Mouse (Mus musculus): Measurements from ENCODE around the gene Adat1. TPM values are rescaled to one million over a fixed set of nuclear protein-coding genes. Genes with fewer than 3 reads are reported as not detected.

The Adat1 gene
- polyA plus RNA-seq, 1 experiment from 2014 or later: 10.0 TPM

DNA sequence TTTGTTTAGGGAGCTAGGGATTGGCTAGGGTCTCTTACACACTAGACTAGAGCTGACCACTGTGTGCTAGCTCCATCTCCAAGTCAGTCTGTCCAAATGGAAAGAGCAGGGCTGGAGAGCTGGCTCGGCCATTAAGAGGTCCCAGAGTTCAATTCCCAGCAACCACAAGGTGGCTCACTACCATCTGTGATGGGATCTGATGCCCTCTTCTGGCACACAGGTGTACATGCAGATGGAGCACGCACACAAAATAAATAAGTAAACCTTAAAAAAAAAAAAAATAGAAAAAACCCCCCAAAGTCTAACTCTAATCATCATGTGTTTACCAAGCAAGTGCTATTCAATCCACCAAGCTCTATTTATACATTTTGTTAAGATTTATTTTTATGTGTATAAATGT is 72.4 kb downstream of the Adat1 start:
- Histone ChIP-seq H3K27ac (ENCODE audit: low read length) (no peak overlapping the region), H3K9ac (replicated peaks; ENCODE audit: low read depth, low read length) (no peak overlapping the region), H3K4me3 (replicated peaks; ENCODE audit: low read length) (no peak overlapping the region), H3K36me3 (ENCODE audit: control insufficient read depth, insufficient read depth) (no peaks in the 10 kb centered on the region), H3K4me2 (ENCODE audit: low read length) (no peak overlapping the region), H3K27me3 (replicated peaks; ENCODE audit: control insufficient read depth, insufficient read depth, low read length) (no peaks in the 10 kb centered on the region), H3K9me3 (ENCODE audit: control insufficient read depth, low read length) (no peaks in the 10 kb centered on the region), H3K4me1 (replicated peaks; ENCODE audit: control insufficient read depth, insufficient read depth, low read length) (no peaks in the 10 kb centered on the region)
- 96% methylated on average over 2 of the region's 2 CpGs for WGBS
- no peak for ATAC-seq

Other genes starting within 250 kb of the Adat1 start
- gene Bcar1, start 248.5 kb downstream of the Adat1 start, polyA plus RNA-seq (2015; fragmentation: Nextera tagmentation; extraction: Ambion mirVana): 45.9 and 52.5 TPM in 2 replicates
- 175 and 190 TPM in 2 replicates for gene Cfdp1, start 138.0 kb downstream of the Adat1 start, polyA plus RNA-seq (2015; fragmentation: Nextera tagmentation; extraction: Ambion mirVana)
- 3.6 and 3.8 TPM in 2 replicates for gene Tmem170, start 115.6 kb downstream of the Adat1 start, polyA plus RNA-seq (2015; fragmentation: Nextera tagmentation; extraction: Ambion mirVana)
- 2.3 and 2.6 TPM in 2 replicates for gene Chst5, start 81.9 kb downstream of the Adat1 start, polyA plus RNA-seq (2015; fragmentation: Nextera tagmentation; extraction: Ambion mirVana)
- gene Tmem231, start 58.4 kb downstream of the Adat1 start, polyA plus RNA-seq (2015; fragmentation: Nextera tagmentation; extraction: Ambion mirVana): 14.1 and 14.3 TPM in 2 replicates
- 479 and 491 TPM in 2 replicates for gene Gabarapl2, start 51.6 kb downstream of the Adat1 start, polyA plus RNA-seq (2015; fragmentation: Nextera tagmentation; extraction: Ambion mirVana)
- 171 and 181 TPM in 2 replicates for gene Kars, start 19.0 kb upstream of the Adat1 start, polyA plus RNA-seq (2015; fragmentation: Nextera tagmentation; extraction: Ambion mirVana)
- gene Terf2ip, start 19.1 kb upstream of the Adat1 start, polyA plus RNA-seq (2015; fragmentation: Nextera tagmentation; extraction: Ambion mirVana): 57.0 and 64.6 TPM in 2 replicates
- 0.85 TPM in 1 of 2 replicates, not detected in the other for gene Gm6793, start 22.7 kb upstream of the Adat1 start, polyA plus RNA-seq (2015; fragmentation: Nextera tagmentation; extraction: Ambion mirVana)

All from forebrain, embryonic 16.5 days (tissue).